Mouse (Mus musculus) limb, embryonic 13.5 days (tissue): Measurements from ENCODE around the gene Ap4e1. TPM values are rescaled to one million over a fixed set of nuclear protein-coding genes. Genes with fewer than 3 reads are reported as not detected.

Source experiments
- ATAC-seq: fragments of 200-750 bp; cut with Nextera tagmentation; 2 replicates; pipeline ENCODE4 v1.8.0; 2017; ENCODE audit warnings: low read depth, moderate number of reproducible peaks, moderate TSS enrichment; ENCODE audit not compliant: low FRiP score
- H3K27ac ChIP-seq: fragments of 300-500 bp; sonication (generic); 2 replicates; pipeline ENCODE4 v1.5.1; 2015; ENCODE audit warnings: inconsistent platforms, mild to moderate bottlenecking, moderate library complexity
- H3K27me3 ChIP-seq: fragments of 300-500 bp; sonication (generic); 2 replicates; pipeline ENCODE4 v1.6.1; 2015; ENCODE audit warnings: mild to moderate bottlenecking, inconsistent platforms
- H3K36me3 ChIP-seq: fragments of 300-500 bp; sonication (generic); 2 replicates; pipeline ENCODE4 v1.6.1; 2015; ENCODE audit warnings: inconsistent platforms, mild to moderate bottlenecking, moderate library complexity
- H3K4me1 ChIP-seq: fragments of 300-500 bp; sonication (generic); 2 replicates; pipeline ENCODE4 v1.6.1; 2015; ENCODE audit warnings: inconsistent platforms
- H3K4me2 ChIP-seq: fragments of 300-500 bp; sonication (generic); replicated peaks from 2 replicates; pipeline ENCODE4 v1.6.1; 2015; ENCODE audit warnings: inconsistent platforms, mild to moderate bottlenecking, moderate library complexity
- H3K4me3 ChIP-seq: fragments of 300-500 bp; sonication (generic); 2 replicates; pipeline ENCODE4 v1.5.1; 2015; ENCODE audit warnings: moderate library complexity, mild to moderate bottlenecking, inconsistent platforms
- H3K9ac ChIP-seq: fragments of 300-500 bp; sonication (generic); 2 replicates; pipeline ENCODE4 v1.6.1; 2015; ENCODE audit warnings: mild to moderate bottlenecking, inconsistent platforms
- H3K9me3 ChIP-seq: fragments of 300-500 bp; sonication (generic); 2 replicates; pipeline ENCODE4 v1.6.1; 2016; ENCODE audit warnings: inconsistent platforms
- WGBS: fragments of 180-500 bp; shearing (Covaris S2); methylation state at CpG from one replicate; pipeline ENCODE4 v1.1.7; 2015; 5-methylcytosine and 5-hydroxymethylcytosine counted together
- polyA plus RNA-seq: library from polyadenylated mRNA; unstranded; fragments of >200 nt; fragmentation: Nextera tagmentation; extraction: Ambion mirVana; gene quantifications from 2 replicates; pipeline ENCODE4 v1.2.1, GENCODE M21; 2015

Ap4e1 gene
- polyA plus RNA-seq: 10.5 and 12.8 TPM in 2 replicates

GRCm38 (mm10) chr2:127008469-127008998, at the start of gene Ap4e1:
Ap4e1 (plus strand) TSS chr2:127008717.
- ATAC-seq: peak; percentile 90
- peak within 1 kb of the TSS; percentile 39; the same call in 1 of the 2 replicates for H3K27ac ChIP-seq

GRCm38 (mm10) chr2:126961696-126962095, 46.8 kb upstream of the Ap4e1 start:
- no peaks in the 10 kb centered on the region for H3K27me3 ChIP-seq
- WGBS: 65% methylated on average over 2 of the region's 2 CpGs
- H3K4me3 ChIP-seq: no peak overlapping the region
- no peaks in the 10 kb centered on the region for H3K4me1 ChIP-seq
- H3K4me2 ChIP-seq: no peak overlapping the region
- no peaks in the 10 kb centered on the region for H3K9me3 ChIP-seq
- H3K27ac ChIP-seq: no peak overlapping the region
- H3K36me3 ChIP-seq: no peaks in the 10 kb centered on the region
- no peak for ATAC-seq
- H3K9ac ChIP-seq: no peak overlapping the region

More at GRCm38 (mm10) chr2:127008469-127008998, at the start of gene Ap4e1:
- no peaks in the 10 kb centered on the region for H3K27me3 ChIP-seq
- H3K9me3 ChIP-seq: no peaks in the 10 kb centered on the region
- peak within 1 kb of the TSS; percentile 82 for H3K4me2 ChIP-seq
- peaks cover 12% of the 10 kb centered on the region for H3K4me1 ChIP-seq
- peak within 1 kb of the TSS; percentile 92 for H3K9ac ChIP-seq
- under 1% methylated on average over 40 of the region's 40 CpGs for WGBS
- peak within 1 kb of the TSS; percentile 88 for H3K4me3 ChIP-seq
- H3K36me3 ChIP-seq: peaks cover 17% of the 10 kb centered on the region

- H3K4me3 ChIP-seq: no peak overlapping the region
- H3K4me1 ChIP-seq: no peaks in the 10 kb centered on the region
- no peaks in the 10 kb centered on the region for H3K27me3 ChIP-seq
- 64% methylated on average over 6 of the region's 6 CpGs for WGBS
- no peak overlapping the region for H3K4me2 ChIP-seq
- no peaks in the 10 kb centered on the region for H3K36me3 ChIP-seq
- H3K9me3 ChIP-seq: no peaks in the 10 kb centered on the region
- H3K27ac ChIP-seq: no peak overlapping the region
- H3K9ac ChIP-seq: no peak overlapping the region
- no peak for ATAC-seq
Measured at GRCm38 (mm10) chr2:126977428-126977827, 31.1 kb upstream of the Ap4e1 start.

GRCm38 (mm10) chr2:126983221-126983620, 25.3 kb upstream of the Ap4e1 start:
- ATAC-seq: no peak
- H3K27ac ChIP-seq: no peak overlapping the region
- H3K27me3 ChIP-seq: no peaks in the 10 kb centered on the region
- no peaks in the 10 kb centered on the region for H3K9me3 ChIP-seq
- 62% methylated on average over 4 of the region's 4 CpGs for WGBS
- no peak overlapping the region for H3K4me2 ChIP-seq
- no peak overlapping the region for H3K9ac ChIP-seq
- no peaks in the 10 kb centered on the region for H3K4me1 ChIP-seq
- H3K4me3 ChIP-seq: no peak overlapping the region
- H3K36me3 ChIP-seq: no peaks in the 10 kb centered on the region

GRCm38 (mm10) chr2:126989919-126990318, 18.6 kb upstream of the Ap4e1 start:
- peak; percentile 79; the same call in 1 of the 2 replicates for ATAC-seq
- Histone ChIP-seq H3K4me1 (peaks cover 26% of the 10 kb centered on the region), H3K27ac (no peak overlapping the region), H3K9me3 (no peaks in the 10 kb centered on the region), H3K27me3 (no peaks in the 10 kb centered on the region), H3K9ac (no peak overlapping the region), H3K4me3 (no peak overlapping the region), H3K36me3 (no peaks in the 10 kb centered on the region), H3K4me2 (no peak overlapping the region)
- 48% methylated on average over 6 of the region's 6 CpGs for WGBS

GRCm38 (mm10) chr2:126992742-126993141, 15.8 kb upstream of the Ap4e1 start:
- Histone ChIP-seq H3K4me3 (no peak overlapping the region), H3K4me1 (peaks cover 30% of the 10 kb centered on the region), H3K9me3 (no peaks in the 10 kb centered on the region), H3K4me2 (0 out of 2 replicates have a peak overlapping the region, but pooled peaks have one; percentile 16), H3K9ac (no peak overlapping the region), H3K27me3 (no peaks in the 10 kb centered on the region), H3K36me3 (no peaks in the 10 kb centered on the region), H3K27ac (no peak overlapping the region; the same call in 1 of the 2 replicates)
- no peak for ATAC-seq
- WGBS: 28% methylated on average over 12 of the region's 12 CpGs

GRCm38 (mm10) chr2:126994384-126995166, 13.9 kb upstream of the Ap4e1 start:
- H3K4me3 ChIP-seq: no peak overlapping the region
- H3K4me2 ChIP-seq: no peak overlapping the region
- H3K9me3 ChIP-seq: no peaks in the 10 kb centered on the region
- H3K27ac ChIP-seq: 0 out of 2 replicates have a peak overlapping the region, but pooled peaks have one; percentile 39
- no peak overlapping the region for H3K9ac ChIP-seq
- 22% methylated on average over 6 of the region's 6 CpGs for WGBS
- H3K27me3 ChIP-seq: no peaks in the 10 kb centered on the region
- no peaks in the 10 kb centered on the region for H3K36me3 ChIP-seq
- H3K4me1 ChIP-seq: peaks cover 28% of the 10 kb centered on the region
- 0 out of 2 replicates have a peak, but pooled peaks have one; percentile 17 for ATAC-seq

GRCm38 (mm10) chr2:126996737-126997136, 11.8 kb upstream of the Ap4e1 start:
- peak; percentile 60; the same call in 1 of the 2 replicates for ATAC-seq
- H3K4me2 ChIP-seq: no peak overlapping the region; the same call in 1 of the 2 replicates
- no peaks in the 10 kb centered on the region for H3K27me3 ChIP-seq
- H3K27ac ChIP-seq: no peak overlapping the region
- no peaks in the 10 kb centered on the region for H3K9me3 ChIP-seq
- no peak overlapping the region for H3K4me3 ChIP-seq
- WGBS: 17% methylated on average over 5 of the region's 5 CpGs
- H3K9ac ChIP-seq: no peak overlapping the region
- H3K36me3 ChIP-seq: no peaks in the 10 kb centered on the region
- H3K4me1 ChIP-seq: peaks cover 23% of the 10 kb centered on the region

- no peak for ATAC-seq
- no peak overlapping the region for H3K9ac ChIP-seq
- no peak overlapping the region for H3K4me2 ChIP-seq
- no peaks in the 10 kb centered on the region for H3K27me3 ChIP-seq
- H3K36me3 ChIP-seq: no peaks in the 10 kb centered on the region
- H3K9me3 ChIP-seq: no peaks in the 10 kb centered on the region
- H3K4me1 ChIP-seq: peaks cover 15% of the 10 kb centered on the region
- no peak overlapping the region for H3K4me3 ChIP-seq
- WGBS: 75% methylated on average over 7 of the region's 7 CpGs
- H3K27ac ChIP-seq: no peak overlapping the region
Measured at GRCm38 (mm10) chr2:126998219-126998618, 10.3 kb upstream of the Ap4e1 start.

GRCm38 (mm10) chr2:127000406-127001324, 7.9 kb upstream of the Ap4e1 start:
- H3K27ac ChIP-seq: no peak overlapping the region
- H3K9me3 ChIP-seq: no peaks in the 10 kb centered on the region
- H3K4me2 ChIP-seq: no peak overlapping the region
- no peak for ATAC-seq
- no peak overlapping the region for H3K9ac ChIP-seq
- H3K4me1 ChIP-seq: no peaks in the 10 kb centered on the region
- no peaks in the 10 kb centered on the region for H3K27me3 ChIP-seq
- H3K4me3 ChIP-seq: no peak overlapping the region
- WGBS: 59% methylated on average over 8 of the region's 8 CpGs
- no peaks in the 10 kb centered on the region for H3K36me3 ChIP-seq

GRCm38 (mm10) chr2:127004046-127004445, 4.5 kb upstream of the Ap4e1 start:
- Histone ChIP-seq H3K4me2 (no peak overlapping the region), H3K9me3 (no peaks in the 10 kb centered on the region), H3K4me3 (no peak overlapping the region), H3K27me3 (no peaks in the 10 kb centered on the region), H3K4me1 (peaks cover 4% of the 10 kb centered on the region; the same call in 1 of the 2 replicates), H3K36me3 (no peaks in the 10 kb centered on the region), H3K9ac (no peak overlapping the region), H3K27ac (no peak overlapping the region)
- no peak for ATAC-seq
- WGBS: 86% methylated on average over 7 of the region's 7 CpGs
